Mouse (Mus musculus): ENCODE measurements around the gene Nnmt.

GRCm38 (mm10) chr9:48596924-48597323 is 8.0 kb downstream of the Nnmt start:
- TF ChIP-seq CTCF (conservative IDR thresholded peaks at IDR 0.05; ENCODE audit: insufficient read depth, insufficient read length, low read depth, low read length) (no peak), POLR2A (IDR thresholded peaks at IDR 0.05; ENCODE audit: low read depth, low read length) (no peak)
